Mouse (Mus musculus) G1E (cell line): ENCODE results near the gene Cyp4a32.

Experiments
- CTCF ChIP-seq: IDR thresholded peaks from 2 replicates; pipeline ENCODE4 v1.5.1; 2012; ENCODE audit warnings: low read depth, low read length, inconsistent platforms, mixed read lengths
- GATA1 ChIP-seq: IDR thresholded peaks from 2 replicates; pipeline ENCODE4 v1.6.1; 2012; ENCODE audit warnings: borderline replicate concordance, low read length, inconsistent platforms, mixed read lengths

GRCm38 (mm10) chr4:115657104-115657866 lies 56.5 kb downstream of the Cyp4a32 start:
- TF ChIP-seq CTCF (no peak), GATA1 (no peak)
